Mouse (Mus musculus): Measurements from ENCODE around the gene Colgalt1.

Gene Colgalt1

GRCm38 (mm10) chr8:71610822-71611651 is at the start of gene Colgalt1:
TSS of gene Colgalt1 (plus strand) at chr8:71610998.
- peak; percentile 99 for DNase-seq

GRCm38 (mm10) chr8:71561401-71561800 is 49.4 kb upstream of the Colgalt1 start:
- DNase-seq: peak; percentile 83

- peak; percentile 76 for DNase-seq
Measured at GRCm38 (mm10) chr8:71562751-71563150, 48.0 kb upstream of the Colgalt1 start.

- DNase-seq: no peak
Measured at GRCm38 (mm10) chr8:71563992-71564391, 46.8 kb upstream of the Colgalt1 start.

- DNase-seq: no peak
Measured at GRCm38 (mm10) chr8:71566501-71566900, 44.3 kb upstream of the Colgalt1 start, which contains the start of gene Nxnl1. TSS of gene Nxnl1 (minus strand) at chr8:71566601.

- DNase-seq: no peak
Measured at GRCm38 (mm10) chr8:71567587-71567986, 43.2 kb upstream of the Colgalt1 start.

GRCm38 (mm10) chr8:71568387-71568937 is 42.3 kb upstream of the Colgalt1 start, which contains the start of gene Slc27a1:
TSS of gene Slc27a1 (plus strand) at chr8:71568882.
- DNase-seq: no peak

- DNase-seq: no peak
Measured at GRCm38 (mm10) chr8:71568941-71569340, 41.9 kb upstream of the Colgalt1 start.

- DNase-seq: peak; percentile 93
Measured at GRCm38 (mm10) chr8:71569366-71570290, 41.2 kb upstream of the Colgalt1 start.

GRCm38 (mm10) chr8:71570291-71570954 is 40.4 kb upstream of the Colgalt1 start:
- DNase-seq: peak; percentile 96

GRCm38 (mm10) chr8:71572077-71572476 is 38.7 kb upstream of the Colgalt1 start:
- DNase-seq: no peak

GRCm38 (mm10) chr8:71572847-71573633 is 37.8 kb upstream of the Colgalt1 start:
- DNase-seq: no peak

- no peak for DNase-seq
Measured at GRCm38 (mm10) chr8:71574426-71574825, 36.4 kb upstream of the Colgalt1 start.

- DNase-seq: no peak
Measured at GRCm38 (mm10) chr8:71575020-71575419, 35.8 kb upstream of the Colgalt1 start.

- DNase-seq: no peak
Measured at GRCm38 (mm10) chr8:71577856-71578387, 32.9 kb upstream of the Colgalt1 start.

- DNase-seq: no peak
Measured at GRCm38 (mm10) chr8:71579009-71579408, 31.8 kb upstream of the Colgalt1 start.

- DNase-seq: no peak
Measured at GRCm38 (mm10) chr8:71579476-71579875, 31.3 kb upstream of the Colgalt1 start.

GRCm38 (mm10) chr8:71580201-71580600 is 30.6 kb upstream of the Colgalt1 start:
- no peak for DNase-seq

GRCm38 (mm10) chr8:71586891-71587290 is 23.9 kb upstream of the Colgalt1 start:
- DNase-seq: peak; percentile 38

- no peak for DNase-seq
Measured at GRCm38 (mm10) chr8:71588762-71589161, 22.0 kb upstream of the Colgalt1 start.

GRCm38 (mm10) chr8:71591017-71591416 is 19.8 kb upstream of the Colgalt1 start:
- no peak for DNase-seq
